Mouse (Mus musculus): ENCODE results near the gene Tmem185b.

GRCm38 (mm10) chr1:119499456-119499855 is 26.5 kb upstream of the Tmem185b start:
- TF ChIP-seq POLR2A (IDR thresholded peaks at IDR 0.05; ENCODE audit: extremely low read depth, insufficient read depth, low read length): no peak
- no peak for TF ChIP-seq CTCF (IDR thresholded peaks at IDR 0.05; ENCODE audit: low read depth, low read length)

Data from liver, adult 2 months (tissue).